Comparison of ENCODE assay signal across 10 mouse cellular contexts in the genomic region with DNA sequence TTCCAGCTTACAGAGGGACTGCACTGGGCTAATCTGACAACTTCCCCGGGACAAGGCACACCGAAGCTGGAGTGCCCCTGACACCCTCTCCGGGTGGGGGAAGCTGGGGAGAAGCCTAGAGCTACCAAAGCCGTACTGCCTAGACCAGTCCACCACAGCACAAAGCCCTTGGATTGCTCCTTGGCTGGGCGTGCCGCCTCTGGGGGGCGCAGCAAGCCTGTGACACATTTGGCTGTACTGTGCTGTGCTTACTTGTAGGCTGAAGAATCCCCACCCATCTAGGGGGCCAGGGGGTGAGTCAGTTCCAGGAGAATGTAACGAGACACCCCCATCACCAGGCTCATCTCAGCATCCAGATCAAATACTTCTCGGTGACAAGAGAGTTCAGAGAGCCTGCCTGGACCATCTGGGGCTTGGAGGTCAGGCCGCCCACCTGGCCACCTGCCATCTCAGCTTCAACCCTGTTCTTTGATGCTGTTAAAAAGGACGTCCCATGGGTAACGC. TPM values are rescaled to one million over a fixed set of nuclear protein-coding genes. Genes with fewer than 3 reads are reported as not detected.
A peak's percentile ranks its signal among the peaks of the same experiment; 100 is the strongest.
DNase-seq lines count a peak whose midpoint lies in the region; ATAC-seq and TF ChIP-seq lines count a peak whose summit lies in the region.
"Had no signal": no experiment of that assay in that cellular context is flagged by ENCODE, and none has a peak within 500 bp of the region (broad histone marks: within the 10 kb centered on the region; RNA-seq: fewer than 3 reads in every experiment).

No protein-coding gene starts in this region.

- H3K4me1 ChIP-seq in kidney, embryonic 16.5 days (ENCODE audit: insufficient read depth, low read length): 0 out of 2 replicates have a peak, but pooled peaks cover 3% of the 10 kb centered on the region
- H3K4me1 ChIP-seq in lung, embryonic 14.5 days (ENCODE audit: insufficient read depth): peaks cover 8% of the 10 kb centered on the region; the same call in 1 of the 2 replicates
- H3K4me1 ChIP-seq: hindbrain, embryonic 15.5 days had no signal

- DNase-seq in kidney, postnatal 25 days: no peak
- peak; percentile 37 to 43 for DNase-seq in B cell, adult 2 months
- DNase-seq in Muller cell, postnatal 12 days (ENCODE audit: inconsistent ontology term): peak; percentile 62
- no peak for DNase-seq in lung, embryonic 14.5 days
- no peak for DNase-seq in cerebellum, adult 9-11 months
- DNase-seq in right cerebral cortex, postnatal 14 days: no peak
- DNase-seq: cerebellum, adult 8-10 months had no signal

- WGBS in kidney, embryonic 16.5 days: 60% methylated on average over 12 of the region's 12 CpGs
- WGBS in lung, embryonic 14.5 days: 66% methylated on average over 12 of the region's 12 CpGs

- no peak overlapping the region for H3K27ac ChIP-seq in kidney, embryonic 16.5 days (ENCODE audit: low read length)
- no peak overlapping the region for H3K27ac ChIP-seq in lung, embryonic 14.5 days (ENCODE audit: low read depth)
- H3K27ac ChIP-seq: hindbrain, embryonic 15.5 days; left cerebral cortex, adult 2 months had no signal

- H3K4me3 ChIP-seq in kidney, embryonic 16.5 days (ENCODE audit: low read length): no peak overlapping the region
- no peak overlapping the region for H3K4me3 ChIP-seq in lung, embryonic 14.5 days (ENCODE audit: low read depth, low read length)
- H3K4me3 ChIP-seq: hindbrain, embryonic 15.5 days; left cerebral cortex, adult 2 months had no signal

- no peak overlapping the region for H3K4me2 ChIP-seq in kidney, embryonic 16.5 days (replicated peaks; ENCODE audit: low read depth, low read length)
- no peak overlapping the region for H3K4me2 ChIP-seq in lung, embryonic 14.5 days
- H3K4me2 ChIP-seq: hindbrain, embryonic 15.5 days had no signal

- no peak overlapping the region for H3K9ac ChIP-seq in kidney, embryonic 16.5 days (replicated peaks; ENCODE audit: low read length)
- H3K9ac ChIP-seq in lung, embryonic 14.5 days: no peak overlapping the region
- H3K9ac ChIP-seq: hindbrain, embryonic 15.5 days had no signal

- H3K27me3 ChIP-seq in kidney, embryonic 16.5 days (ENCODE audit: insufficient read depth, low read length): no peaks in the 10 kb centered on the region
- H3K27me3 ChIP-seq in lung, embryonic 14.5 days (ENCODE audit: insufficient read depth, low read length): no peaks in the 10 kb centered on the region
- H3K27me3 ChIP-seq: hindbrain, embryonic 15.5 days had no signal

- no peaks in the 10 kb centered on the region for H3K9me3 ChIP-seq in kidney, embryonic 16.5 days (ENCODE audit: low read length)
- no peaks in the 10 kb centered on the region for H3K9me3 ChIP-seq in lung, embryonic 14.5 days (ENCODE audit: low read depth, low read length)
- H3K9me3 ChIP-seq: hindbrain, embryonic 15.5 days had no signal

- ATAC-seq in kidney, embryonic 16.5 days (ENCODE audit: low FRiP score, low TSS enrichment): 0 out of 2 replicates have a peak, but pooled peaks have one; percentile 28
- ATAC-seq in lung, embryonic 14.5 days (ENCODE audit: insufficient read depth): 0 out of 2 replicates have a peak, but pooled peaks have one; percentile 32

- H3K36me3 ChIP-seq in kidney, embryonic 16.5 days (ENCODE audit: insufficient read depth, low read length): peaks cover 41% of the 10 kb centered on the region
- H3K36me3 ChIP-seq in lung, embryonic 14.5 days (ENCODE audit: insufficient read depth): peaks cover 57% of the 10 kb centered on the region

- TF ChIP-seq CTCF in lung, embryonic 14.5 days (IDR thresholded peaks at IDR 0.05; ENCODE audit: low read depth): peak; percentile 33; the same call in 1 of the 2 replicates

RNA-seq across cellular contexts. Expression of gene Dhx34, which starts 10.9 kb away (rescaled TPM):
- 21.3 and 21.5 TPM in 2 replicates for polyA plus RNA-seq in kidney, embryonic 16.5 days (2015; fragmentation: Nextera tagmentation; extraction: Ambion mirVana)
- polyA plus RNA-seq in lung, embryonic 14.5 days (2014; fragmentation: Nextera tagmentation; extraction: Ambion mirVana): 11.2 and 13.8 TPM in 2 replicates

RNA-seq across cellular contexts. Expression of gene C5ar2, which starts 33.0 kb away (rescaled TPM):
- polyA plus RNA-seq in kidney, embryonic 16.5 days (2015; fragmentation: Nextera tagmentation; extraction: Ambion mirVana): 0.09 and 0.11 TPM in 2 replicates
- 0.05 and 0.18 TPM in 2 replicates for polyA plus RNA-seq in lung, embryonic 14.5 days (2014; fragmentation: Nextera tagmentation; extraction: Ambion mirVana)

RNA-seq across cellular contexts. Expression of gene Meis3, which starts 36.0 kb away (rescaled TPM):
- 23.9 and 27.7 TPM in 2 replicates for polyA plus RNA-seq in kidney, embryonic 16.5 days (2015; fragmentation: Nextera tagmentation; extraction: Ambion mirVana)
- 21.0 and 24.9 TPM in 2 replicates for polyA plus RNA-seq in lung, embryonic 14.5 days (2014; fragmentation: Nextera tagmentation; extraction: Ambion mirVana)

RNA-seq across cellular contexts. Expression of gene C5ar1, which starts 48.4 kb away (rescaled TPM):
- polyA plus RNA-seq in kidney, embryonic 16.5 days (2015; fragmentation: Nextera tagmentation; extraction: Ambion mirVana): 2.7 and 2.8 TPM in 2 replicates
- polyA plus RNA-seq in lung, embryonic 14.5 days (2014; fragmentation: Nextera tagmentation; extraction: Ambion mirVana): 1.7 and 2.0 TPM in 2 replicates

Comparison
In these comparisons a context has a peak if more than half of its experiments do, and no peak if none do; other contexts are left out.
1. DNase-seq: peak in B cell, adult 2 months (2 of 2) and Muller cell, postnatal 12 days (single experiment); none in kidney, postnatal 25 days (0 of 2), lung, embryonic 14.5 days (single experiment), cerebellum, adult 9-11 months (single experiment) and right cerebral cortex, postnatal 14 days (single experiment).